Mouse (Mus musculus) erythroblast, embryonic 14.5 days (primary cell): ENCODE data around the gene Mertk.

ENCODE experiments used
- GATA1 ChIP-seq: IDR thresholded peaks from 2 replicates; pipeline ENCODE4 v1.6.1; 2012; ENCODE audit warnings: low read length, inconsistent platforms, mixed read lengths
- TAL1 ChIP-seq: IDR thresholded peaks from 3 replicates; pipeline ENCODE4 v1.6.1; 2012; ENCODE audit warnings: low read length, inconsistent platforms, mixed read lengths

GRCm38 (mm10) chr2:128787805-128788204, 89.0 kb downstream of the Mertk start:
- no peak for TF ChIP-seq GATA1
- no peak for TF ChIP-seq TAL1
